Mouse (Mus musculus): Measurements from ENCODE around the gene Iapp.
"Not testable (repeated sequence)": the region's sequence is repeated elsewhere in the genome, so short reads cannot be mapped to it uniquely, and the experiment has no call there.

Iapp gene

GRCm38 (mm10) chr6:142298098-142298497, at the start of gene Iapp:
Iapp (plus strand) TSS chr6:142298423.
- no peak for DNase-seq (ENCODE audit: low spot score)

- not testable (repeated sequence) for DNase-seq (ENCODE audit: low spot score)
Observed at GRCm38 (mm10) chr6:142250738-142251307, 47.4 kb upstream of the Iapp start.

GRCm38 (mm10) chr6:142275721-142276442, 22.3 kb upstream of the Iapp start:
- DNase-seq (ENCODE audit: low spot score), result no peak

- no peak for DNase-seq (ENCODE audit: low spot score)
Observed at GRCm38 (mm10) chr6:142289413-142290118, 8.7 kb upstream of the Iapp start.

- no peak for DNase-seq (ENCODE audit: low spot score)
Observed at GRCm38 (mm10) chr6:142305076-142305475, 6.9 kb downstream of the Iapp start.

- no peak for DNase-seq (ENCODE audit: low spot score)
Observed at GRCm38 (mm10) chr6:142314285-142314684, 16.1 kb downstream of the Iapp start.

GRCm38 (mm10) chr6:142317106-142317505, 18.9 kb downstream of the Iapp start:
- DNase-seq (ENCODE audit: low spot score), result no peak

GRCm38 (mm10) chr6:142322881-142323280, 24.7 kb downstream of the Iapp start, which contains the start of gene Slco1a5:
Slco1a5 (minus strand) TSS chr6:142322981.
- no peak for DNase-seq (ENCODE audit: low spot score)

GRCm38 (mm10) chr6:142326598-142326997, 28.4 kb downstream of the Iapp start:
- no peak for DNase-seq (ENCODE audit: low spot score)

- DNase-seq (ENCODE audit: low spot score), result no peak
Observed at GRCm38 (mm10) chr6:142329201-142329600, 31.0 kb downstream of the Iapp start.

GRCm38 (mm10) chr6:142338961-142339360, 40.7 kb downstream of the Iapp start:
- no peak for DNase-seq (ENCODE audit: low spot score)

GRCm38 (mm10) chr6:142339576-142339975, 41.4 kb downstream of the Iapp start:
- DNase-seq (ENCODE audit: low spot score), result no peak

- DNase-seq (ENCODE audit: low spot score), result peak; percentile 57
Observed at GRCm38 (mm10) chr6:142343561-142343960, 45.3 kb downstream of the Iapp start.

GRCm38 (mm10) chr6:142345440-142346038, 47.3 kb downstream of the Iapp start, which contains the start of gene Pyroxd1:
Pyroxd1 (plus strand) TSS chr6:142345654.
- DNase-seq (ENCODE audit: low spot score), result peak; percentile 86

GRCm38 (mm10) chr6:142346181-142347110, 48.2 kb downstream of the Iapp start:
- DNase-seq (ENCODE audit: low spot score), result no peak

- no peak for DNase-seq (ENCODE audit: low spot score)
Observed at GRCm38 (mm10) chr6:142347431-142348385, 49.5 kb downstream of the Iapp start.

- not testable (repeated sequence) for DNase-seq (ENCODE audit: low spot score)
Observed at GRCm38 (mm10) chr6:142352099-142352498, 53.9 kb downstream of the Iapp start.
